Mouse (Mus musculus): Measurements from ENCODE around the gene Phgdh.

The Phgdh gene

GRCm38 (mm10) chr3:98299391-98300100, 40.2 kb downstream of the Phgdh start:
- DNase-seq (ENCODE audit: extremely low spot score, low spot score) = no peak

DNA sequence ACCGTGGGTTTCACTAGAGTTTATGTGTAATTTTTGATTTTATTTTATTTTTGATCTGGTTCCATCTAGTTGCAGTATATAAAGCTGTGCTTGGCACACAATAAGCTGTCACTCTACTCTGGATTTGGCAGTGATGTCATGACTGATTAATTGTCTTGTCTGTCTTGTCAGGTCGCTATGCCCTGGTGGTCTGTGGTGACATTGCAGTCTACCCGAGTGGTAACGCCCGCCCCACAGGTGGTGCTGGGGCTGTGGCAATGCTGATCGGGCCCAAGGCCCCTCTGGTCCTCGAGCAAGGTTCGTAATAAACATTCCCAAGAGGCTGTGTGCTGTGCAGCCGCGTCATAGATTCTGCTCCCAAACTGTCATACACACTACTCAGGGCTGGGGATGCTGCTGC, 43.8 kb downstream of the Phgdh start:
- DNase-seq (ENCODE audit: extremely low spot score, low spot score) = no peak

GRCm38 (mm10) chr3:98291044-98291443, 48.7 kb downstream of the Phgdh start:
- DNase-seq (ENCODE audit: extremely low spot score, low spot score) = no peak

DNA sequence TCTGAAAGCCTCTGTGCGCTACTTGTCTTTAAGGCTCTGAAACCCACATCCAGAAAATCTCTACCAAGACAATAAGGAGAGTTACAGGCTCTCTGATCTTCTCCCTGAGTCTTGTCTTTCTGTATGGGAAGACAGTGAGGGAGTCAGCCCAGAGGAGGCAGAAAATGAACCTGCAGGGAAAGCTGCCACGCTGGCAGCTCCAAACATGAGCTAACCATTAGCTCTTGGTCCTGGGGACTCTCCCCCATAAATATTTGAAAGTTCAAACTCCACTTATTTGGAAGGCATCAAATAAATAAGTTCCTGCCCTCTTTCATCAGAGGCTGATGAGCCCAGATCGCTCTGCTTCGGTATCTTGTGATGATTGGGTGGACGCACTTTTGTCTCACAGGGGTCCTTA, 56.6 kb downstream of the Phgdh start:
- DNase-seq (ENCODE audit: extremely low spot score, low spot score) = no peak

DNA sequence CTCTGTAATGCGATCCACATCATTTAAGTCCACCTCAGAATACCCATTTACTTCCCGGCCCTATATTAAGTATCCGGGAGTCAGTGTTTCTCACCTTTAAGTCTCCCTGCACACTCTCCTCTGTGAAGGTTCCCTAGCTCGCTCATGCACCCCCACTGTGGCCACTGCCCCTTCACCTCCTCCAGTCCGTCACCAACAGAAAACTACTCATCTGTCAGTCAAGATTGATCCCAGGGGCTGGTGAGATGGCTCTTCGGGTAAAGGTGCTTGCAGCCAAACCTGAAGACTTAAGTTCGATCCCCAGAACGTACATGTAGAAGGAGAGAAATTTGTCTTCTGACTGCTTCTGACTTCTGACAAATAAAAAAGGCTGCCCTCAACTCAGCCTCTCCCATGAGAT, 57.4 kb downstream of the Phgdh start:
- DNase-seq (ENCODE audit: extremely low spot score, low spot score) = no peak

- peak; percentile 51 for DNase-seq (ENCODE audit: extremely low spot score, low spot score)
Measured at GRCm38 (mm10) chr3:98280933-98281678, 58.7 kb downstream of the Phgdh start.

- no peak for DNase-seq (ENCODE audit: extremely low spot score, low spot score)
Measured at GRCm38 (mm10) chr3:98280204-98280932, 59.4 kb downstream of the Phgdh start, which contains the start of gene Hmgcs2. TSS of gene Hmgcs2 (plus strand) at chr3:98280435.

GRCm38 (mm10) chr3:98279682-98280081, 60.1 kb downstream of the Phgdh start:
- no peak for DNase-seq (ENCODE audit: extremely low spot score, low spot score)

GRCm38 (mm10) chr3:98273623-98274398, 66.0 kb downstream of the Phgdh start:
- no peak for DNase-seq (ENCODE audit: extremely low spot score, low spot score)

DNA sequence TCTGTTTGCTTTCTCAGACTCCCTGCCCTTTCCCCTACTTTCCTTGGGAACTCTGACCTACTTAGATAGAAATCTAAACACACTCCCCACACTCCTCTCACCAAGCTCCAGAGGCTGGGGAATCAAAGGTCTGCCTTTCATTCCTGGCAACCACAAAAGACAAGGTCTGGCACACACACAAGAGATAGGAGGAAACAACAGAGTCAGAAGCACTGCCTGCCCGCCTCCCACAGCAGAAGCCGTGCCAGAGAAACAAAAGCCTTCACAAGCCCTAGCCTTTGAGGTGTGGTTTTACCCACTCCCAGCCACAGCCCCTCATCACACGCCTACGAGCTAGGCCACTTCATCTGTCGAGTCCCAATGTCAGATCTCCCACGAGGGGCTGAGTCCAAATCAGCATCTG, 72.5 kb downstream of the Phgdh start:
- no peak for DNase-seq (ENCODE audit: extremely low spot score, low spot score)

Data from neural tube, embryonic 10.5 days (tissue).